Mouse (Mus musculus): Measurements from ENCODE around the gene Sipa1. TPM values are rescaled to one million over a fixed set of nuclear protein-coding genes. Genes with fewer than 3 reads are reported as not detected.

Sipa1 gene
- polyA plus RNA-seq, 1 experiment from 2014 or later: 42.2 TPM

GRCm38 (mm10) chr19:5695849-5696462 is 32.4 kb upstream of the Sipa1 start:
- Histone ChIP-seq H3K27me3 (ENCODE audit: control insufficient read depth, insufficient read depth, low read depth, low read length) (no peaks in the 10 kb centered on the region), H3K36me3 (ENCODE audit: control insufficient read depth, insufficient read depth, low read length) (peaks cover 54% of the 10 kb centered on the region), H3K4me1 (replicated peaks; ENCODE audit: control insufficient read depth, insufficient read depth, low read length) (peaks cover 12% of the 10 kb centered on the region), H3K4me2 (ENCODE audit: low read depth, low read length) (no peak overlapping the region), H3K4me3 (ENCODE audit: low read length) (no peak overlapping the region), H3K27ac (ENCODE audit: low read length) (no peak overlapping the region), H3K9ac (ENCODE audit: low read length) (no peak overlapping the region), H3K9me3 (ENCODE audit: control insufficient read depth, low read length) (no peaks in the 10 kb centered on the region)
- ATAC-seq (ENCODE audit: low read depth): no peak
- 40% methylated on average over 41 of the region's 41 CpGs for WGBS

GRCm38 (mm10) chr19:5693801-5694200 is 30.3 kb upstream of the Sipa1 start:
- peak overlapping the region; percentile 86; the same call in 1 of the 2 replicates for H3K4me2 ChIP-seq (ENCODE audit: low read depth, low read length)
- H3K9ac ChIP-seq (ENCODE audit: low read length): peak overlapping the region; percentile 12; the same call in 1 of the 2 replicates
- no peak for ATAC-seq (ENCODE audit: low read depth)
- no peak overlapping the region for H3K27ac ChIP-seq (ENCODE audit: low read length)
- no peaks in the 10 kb centered on the region for H3K27me3 ChIP-seq (ENCODE audit: control insufficient read depth, insufficient read depth, low read depth, low read length)
- H3K4me3 ChIP-seq (ENCODE audit: low read length): peak overlapping the region; percentile 1; the same call in 1 of the 2 replicates
- peaks cover 39% of the 10 kb centered on the region for H3K36me3 ChIP-seq (ENCODE audit: control insufficient read depth, insufficient read depth, low read length)
- no peaks in the 10 kb centered on the region for H3K9me3 ChIP-seq (ENCODE audit: control insufficient read depth, low read length)
- peaks cover 21% of the 10 kb centered on the region for H3K4me1 ChIP-seq (replicated peaks; ENCODE audit: control insufficient read depth, insufficient read depth, low read length)
- 78% methylated on average over 6 of the region's 6 CpGs for WGBS

GRCm38 (mm10) chr19:5692913-5693396 is 29.4 kb upstream of the Sipa1 start:
- H3K36me3 ChIP-seq (ENCODE audit: control insufficient read depth, insufficient read depth, low read length): peaks cover 32% of the 10 kb centered on the region

GRCm38 (mm10) chr19:5692086-5692912 is 28.8 kb upstream of the Sipa1 start:
- Histone ChIP-seq H3K4me1 (replicated peaks; ENCODE audit: control insufficient read depth, insufficient read depth, low read length) (peaks cover 27% of the 10 kb centered on the region), H3K4me2 (ENCODE audit: low read depth, low read length) (peak overlapping the region; percentile 86), H3K27ac (ENCODE audit: low read length) (peak overlapping the region; percentile 72), H3K4me3 (ENCODE audit: low read length) (peak overlapping the region; percentile 87), H3K36me3 (ENCODE audit: control insufficient read depth, insufficient read depth, low read length) (peaks cover 27% of the 10 kb centered on the region), H3K27me3 (ENCODE audit: control insufficient read depth, insufficient read depth, low read depth, low read length) (no peaks in the 10 kb centered on the region), H3K9ac (ENCODE audit: low read length) (peak overlapping the region; percentile 90), H3K9me3 (ENCODE audit: control insufficient read depth, low read length) (no peaks in the 10 kb centered on the region)
- ATAC-seq (ENCODE audit: low read depth): peak; percentile 24
- WGBS: 51% methylated on average over 10 of the region's 10 CpGs

More at GRCm38 (mm10) chr19:5692913-5693396, 29.4 kb upstream of the Sipa1 start:
- Histone ChIP-seq H3K9me3 (ENCODE audit: control insufficient read depth, low read length) (no peaks in the 10 kb centered on the region), H3K4me3 (ENCODE audit: low read length) (peak overlapping the region; percentile 87), H3K4me2 (ENCODE audit: low read depth, low read length) (peak overlapping the region; percentile 86), H3K27ac (ENCODE audit: low read length) (peak overlapping the region; percentile 48), H3K4me1 (replicated peaks; ENCODE audit: control insufficient read depth, insufficient read depth, low read length) (peaks cover 21% of the 10 kb centered on the region), H3K27me3 (ENCODE audit: control insufficient read depth, insufficient read depth, low read depth, low read length) (no peaks in the 10 kb centered on the region), H3K9ac (ENCODE audit: low read length) (peak overlapping the region; percentile 90)
- ATAC-seq (ENCODE audit: low read depth): no peak
- 65% methylated on average over 10 of the region's 10 CpGs for WGBS

- no peak for ATAC-seq (ENCODE audit: low read depth)
- Histone ChIP-seq H3K27me3 (ENCODE audit: control insufficient read depth, insufficient read depth, low read depth, low read length) (no peaks in the 10 kb centered on the region), H3K4me2 (ENCODE audit: low read depth, low read length) (peak overlapping the region; percentile 86), H3K9me3 (ENCODE audit: control insufficient read depth, low read length) (no peaks in the 10 kb centered on the region), H3K27ac (ENCODE audit: low read length) (peak overlapping the region; percentile 72), H3K4me3 (ENCODE audit: low read length) (peak overlapping the region; percentile 87), H3K9ac (ENCODE audit: low read length) (peak overlapping the region; percentile 90), H3K36me3 (ENCODE audit: control insufficient read depth, insufficient read depth, low read length) (peaks cover 20% of the 10 kb centered on the region), H3K4me1 (replicated peaks; ENCODE audit: control insufficient read depth, insufficient read depth, low read length) (peaks cover 29% of the 10 kb centered on the region)
- WGBS: 68% methylated on average over 5 of the region's 5 CpGs
These were observed 28.1 kb upstream of the Sipa1 start for GRCm38 (mm10) chr19:5691601-5692000.

- Histone ChIP-seq H3K9ac (ENCODE audit: low read length) (peak overlapping the region; percentile 90), H3K36me3 (ENCODE audit: control insufficient read depth, insufficient read depth, low read length) (peaks cover 20% of the 10 kb centered on the region), H3K4me3 (ENCODE audit: low read length) (peak overlapping the region; percentile 87), H3K4me1 (replicated peaks; ENCODE audit: control insufficient read depth, insufficient read depth, low read length) (peaks cover 29% of the 10 kb centered on the region), H3K27me3 (ENCODE audit: control insufficient read depth, insufficient read depth, low read depth, low read length) (no peaks in the 10 kb centered on the region), H3K27ac (ENCODE audit: low read length) (peak overlapping the region; percentile 94), H3K4me2 (ENCODE audit: low read depth, low read length) (peak overlapping the region; percentile 86), H3K9me3 (ENCODE audit: control insufficient read depth, low read length) (no peaks in the 10 kb centered on the region)
- WGBS: 40% methylated on average over 15 of the region's 15 CpGs
- ATAC-seq (ENCODE audit: low read depth): no peak
These were observed 26.8 kb upstream of the Sipa1 start for GRCm38 (mm10) chr19:5690343-5690735.

GRCm38 (mm10) chr19:5689565-5690342 is 26.2 kb upstream of the Sipa1 start:
- Histone ChIP-seq H3K4me1 (replicated peaks; ENCODE audit: control insufficient read depth, insufficient read depth, low read length) (peaks cover 29% of the 10 kb centered on the region), H3K4me2 (ENCODE audit: low read depth, low read length) (peak overlapping the region; percentile 86), H3K36me3 (ENCODE audit: control insufficient read depth, insufficient read depth, low read length) (peaks cover 20% of the 10 kb centered on the region), H3K27ac (ENCODE audit: low read length) (peak overlapping the region; percentile 94), H3K27me3 (ENCODE audit: control insufficient read depth, insufficient read depth, low read depth, low read length) (no peaks in the 10 kb centered on the region), H3K9ac (ENCODE audit: low read length) (peak overlapping the region; percentile 90), H3K4me3 (ENCODE audit: low read length) (peak overlapping the region; percentile 87), H3K9me3 (ENCODE audit: control insufficient read depth, low read length) (no peaks in the 10 kb centered on the region)
- WGBS: 3% methylated on average over 42 of the region's 42 CpGs
- peak; percentile 73 for ATAC-seq (ENCODE audit: low read depth)

GRCm38 (mm10) chr19:5689088-5689428 is 25.6 kb upstream of the Sipa1 start:
- Histone ChIP-seq H3K27me3 (ENCODE audit: control insufficient read depth, insufficient read depth, low read depth, low read length) (no peaks in the 10 kb centered on the region), H3K9ac (ENCODE audit: low read length) (peak overlapping the region; percentile 90), H3K4me3 (ENCODE audit: low read length) (peak overlapping the region; percentile 87), H3K9me3 (ENCODE audit: control insufficient read depth, low read length) (no peaks in the 10 kb centered on the region), H3K27ac (ENCODE audit: low read length) (peak overlapping the region; percentile 94), H3K36me3 (ENCODE audit: control insufficient read depth, insufficient read depth, low read length) (peaks cover 23% of the 10 kb centered on the region), H3K4me1 (replicated peaks; ENCODE audit: control insufficient read depth, insufficient read depth, low read length) (peaks cover 29% of the 10 kb centered on the region), H3K4me2 (ENCODE audit: low read depth, low read length) (peak overlapping the region; percentile 86)
- WGBS: under 1% methylated on average over 7 of the region's 7 CpGs
- no peak for ATAC-seq (ENCODE audit: low read depth)
